Mouse (Mus musculus) forebrain, embryonic 14.5 days (tissue): Measurements from ENCODE around the gene Tmem246. TPM values are rescaled to one million over a fixed set of nuclear protein-coding genes. Genes with fewer than 3 reads are reported as not detected.

Experiments used
- ATAC-seq: fragments of 200-750 bp; cut with Nextera tagmentation; 2 replicates; pipeline ENCODE4 v1.8.0; 2017; ENCODE audit warnings: mild to moderate bottlenecking, moderate library complexity
- DNase-seq: peaks from one replicate; pipeline ENCODE4 v3.0.0-alpha.2; 2015; ENCODE audit warnings: low spot score
- H3K27ac ChIP-seq: fragments of 300-500 bp; sonication (generic); 2 replicates; pipeline ENCODE4 v1.5.1; 2014; ENCODE audit warnings: low read depth, mild to moderate bottlenecking, control low read depth, low read length, moderate library complexity
- H3K27me3 ChIP-seq: fragments of 300-500 bp; sonication (generic); replicated peaks from 2 replicates; pipeline ENCODE4 v1.6.1; 2014; ENCODE audit warnings: low read length, control low read depth, mixed read lengths; ENCODE audit not compliant: control insufficient read depth, insufficient read depth
- H3K36me3 ChIP-seq: fragments of 300-500 bp; sonication (generic); 2 replicates; pipeline ENCODE4 v1.6.1; 2014; ENCODE audit warnings: low read length, control low read depth; ENCODE audit not compliant: control insufficient read depth, insufficient read depth
- H3K4me1 ChIP-seq: fragments of 300-500 bp; sonication (generic); 2 replicates; pipeline ENCODE4 v1.6.1; 2014; ENCODE audit warnings: antibody characterized with exemption, low read length, control low read depth; ENCODE audit not compliant: control insufficient read depth, insufficient read depth
- H3K4me2 ChIP-seq: fragments of 300-500 bp; sonication (generic); 2 replicates; pipeline ENCODE4 v1.6.1; 2014; ENCODE audit warnings: mild to moderate bottlenecking, control low read depth, low read length
- H3K4me3 ChIP-seq: fragments of 300-500 bp; sonication (generic); 2 replicates; pipeline ENCODE4 v1.5.1; 2014; ENCODE audit warnings: low read depth, low read length, control low read depth
- H3K9ac ChIP-seq: fragments of 300-500 bp; sonication (generic); 2 replicates; pipeline ENCODE4 v1.6.1; 2014; ENCODE audit warnings: mild to moderate bottlenecking, low read length, control low read depth, moderate library complexity
- H3K9me3 ChIP-seq: fragments of 300-500 bp; sonication (generic); replicated peaks from 2 replicates; pipeline ENCODE4 v1.6.1; 2016; ENCODE audit warnings: low read length, control low read depth, mixed read lengths; ENCODE audit not compliant: control insufficient read depth
- WGBS: fragments of 180-500 bp; shearing (Covaris S2); extraction: QIAGEN DNeasy Blood & Tissue Kit; methylation state at CpG from one replicate; pipeline ENCODE4 v1.1.7; 2014; 5-methylcytosine and 5-hydroxymethylcytosine counted together
- polyA plus RNA-seq: library from polyadenylated mRNA; unstranded; fragments of >200 nt; fragmentation: Nextera tagmentation; extraction: Ambion mirVana; gene quantifications from 2 replicates; pipeline ENCODE4 v1.2.1, GENCODE M21; 2014

Tmem246 gene
- polyA plus RNA-seq, 1 experiment from 2014 or later: 53.6 TPM

- Histone ChIP-seq H3K9ac (no peak overlapping the region), H3K27me3 (no peaks in the 10 kb centered on the region), H3K4me2 (no peak overlapping the region), H3K9me3 (no peaks in the 10 kb centered on the region), H3K27ac (no peak overlapping the region), H3K4me1 (no peaks in the 10 kb centered on the region), H3K4me3 (no peak overlapping the region), H3K36me3 (peaks cover 11% of the 10 kb centered on the region)
- 86% methylated on average over 2 of the region's 2 CpGs for WGBS
- ATAC-seq (no peak), DNase-seq (no peak)
Observed at GRCm38 (mm10) chr4:49590152-49590551, 7.5 kb downstream of the Tmem246 start.

- no peak overlapping the region for H3K9ac ChIP-seq
- DNase-seq (no peak), ATAC-seq (no peak)
Observed at GRCm38 (mm10) chr4:49586811-49587210, 10.9 kb downstream of the Tmem246 start.

GRCm38 (mm10) chr4:49585524-49586101 lies 12.1 kb downstream of the Tmem246 start:
- 91% methylated on average over 7 of the region's 7 CpGs for WGBS
- Histone ChIP-seq H3K27me3 (no peaks in the 10 kb centered on the region), H3K9me3 (no peaks in the 10 kb centered on the region), H3K36me3 (peaks cover 11% of the 10 kb centered on the region), H3K27ac (no peak overlapping the region), H3K9ac (no peak overlapping the region), H3K4me2 (no peak overlapping the region), H3K4me3 (no peak overlapping the region), H3K4me1 (peaks cover 7% of the 10 kb centered on the region)
- DNase-seq: no peak
- ATAC-seq: no peak

More at GRCm38 (mm10) chr4:49586811-49587210, 10.9 kb downstream of the Tmem246 start:
- Histone ChIP-seq H3K27me3 (no peaks in the 10 kb centered on the region), H3K36me3 (peaks cover 11% of the 10 kb centered on the region), H3K27ac (no peak overlapping the region), H3K4me1 (peaks cover 7% of the 10 kb centered on the region), H3K4me3 (no peak overlapping the region), H3K9me3 (no peaks in the 10 kb centered on the region), H3K4me2 (no peak overlapping the region)
- WGBS: 94% methylated on average over 10 of the region's 10 CpGs

GRCm38 (mm10) chr4:49583965-49584831 lies 13.5 kb downstream of the Tmem246 start:
- no peak overlapping the region for H3K27ac ChIP-seq
- 31% methylated on average over 14 of the region's 14 CpGs for WGBS

GRCm38 (mm10) chr4:49581256-49581655 lies 16.4 kb downstream of the Tmem246 start:
- H3K4me3 ChIP-seq: no peak overlapping the region
- no peak overlapping the region for H3K4me2 ChIP-seq
- H3K9me3 ChIP-seq: no peaks in the 10 kb centered on the region
- no peaks in the 10 kb centered on the region for H3K27me3 ChIP-seq
- 77% methylated on average over 4 of the region's 4 CpGs for WGBS
- H3K27ac ChIP-seq: no peak overlapping the region
- no peak overlapping the region for H3K9ac ChIP-seq
- no peak for ATAC-seq
- peaks cover 10% of the 10 kb centered on the region for H3K36me3 ChIP-seq
- DNase-seq: no peak
- H3K4me1 ChIP-seq: peaks cover 7% of the 10 kb centered on the region

More at GRCm38 (mm10) chr4:49583965-49584831, 13.5 kb downstream of the Tmem246 start:
- H3K4me1 ChIP-seq: peaks cover 7% of the 10 kb centered on the region
- DNase-seq (peak; percentile 45), ATAC-seq (peak; percentile 36; the same call in 1 of the 2 replicates)
- no peak overlapping the region for H3K9ac ChIP-seq
- no peak overlapping the region for H3K4me3 ChIP-seq
- no peaks in the 10 kb centered on the region for H3K27me3 ChIP-seq
- H3K9me3 ChIP-seq: no peaks in the 10 kb centered on the region
- no peak overlapping the region for H3K4me2 ChIP-seq
- H3K36me3 ChIP-seq: peaks cover 11% of the 10 kb centered on the region

GRCm38 (mm10) chr4:49572194-49572593 lies 25.5 kb downstream of the Tmem246 start:
- Histone ChIP-seq H3K9ac (no peak overlapping the region), H3K4me1 (no peaks in the 10 kb centered on the region), H3K4me3 (no peak overlapping the region), H3K27ac (no peak overlapping the region), H3K27me3 (no peaks in the 10 kb centered on the region), H3K36me3 (no peaks in the 10 kb centered on the region), H3K9me3 (no peaks in the 10 kb centered on the region), H3K4me2 (no peak overlapping the region)
- 86% methylated on average over 4 of the region's 4 CpGs for WGBS
- DNase-seq (no peak), ATAC-seq (no peak)

- peak; percentile 73 for ATAC-seq
- Histone ChIP-seq H3K4me3 (no peak overlapping the region), H3K9ac (no peak overlapping the region), H3K27ac (no peak overlapping the region), H3K27me3 (no peaks in the 10 kb centered on the region), H3K4me2 (no peak overlapping the region), H3K36me3 (no peaks in the 10 kb centered on the region), H3K4me1 (no peaks in the 10 kb centered on the region), H3K9me3 (no peaks in the 10 kb centered on the region)
- DNase-seq: peak; percentile 91
- WGBS: 19% methylated on average over 3 of the region's 3 CpGs
Observed at GRCm38 (mm10) chr4:49567613-49568012, 30.1 kb downstream of the Tmem246 start.

GRCm38 (mm10) chr4:49559915-49560772 lies 37.5 kb downstream of the Tmem246 start:
- DNase-seq (peak; percentile 73), ATAC-seq (peak; percentile 96)
- 55% methylated on average over 20 of the region's 20 CpGs for WGBS
- no peak overlapping the region for H3K4me3 ChIP-seq
- peak overlapping the region; percentile 10; the same call in 1 of the 2 replicates for H3K4me2 ChIP-seq
- H3K4me1 ChIP-seq: peaks cover 4% of the 10 kb centered on the region
- H3K27ac ChIP-seq: no peak overlapping the region
- H3K9me3 ChIP-seq: no peaks in the 10 kb centered on the region
- H3K9ac ChIP-seq: no peak overlapping the region
- H3K27me3 ChIP-seq: no peaks in the 10 kb centered on the region
- H3K36me3 ChIP-seq: no peaks in the 10 kb centered on the region
